Mouse (Mus musculus): ENCODE data around the gene Hipk2. TPM values are rescaled to one million over a fixed set of nuclear protein-coding genes. Genes with fewer than 3 reads are reported as not detected.

Gene Hipk2
- total and polyA plus RNA-seq, 2 experiments from 2014 or later = 17.8 to 28.6 TPM

GRCm38 (mm10) chr6:38845876-38846275 lies 30.1 kb downstream of the Hipk2 start:
- Histone ChIP-seq H3K9ac (no peak overlapping the region), H3K4me3 (ENCODE audit: low read depth, low read length) (no peak overlapping the region), H3K27ac (ENCODE audit: low read depth, low read length) (no peak overlapping the region), H3K9me3 (ENCODE audit: low read length) (no peaks in the 10 kb centered on the region), H3K36me3 (ENCODE audit: insufficient read depth) (no peaks in the 10 kb centered on the region), H3K27me3 (ENCODE audit: insufficient read depth, low read length) (no peaks in the 10 kb centered on the region), H3K4me1 (ENCODE audit: insufficient read depth) (peaks cover 19% of the 10 kb centered on the region), H3K4me2 (ENCODE audit: low read depth) (no peak overlapping the region)
- no peak for TF ChIP-seq CTCF (IDR thresholded peaks at IDR 0.05; ENCODE audit: low read depth)
- DNase-seq = no peak
- 46% methylated on average over 5 of the region's 5 CpGs for WGBS
- no peak for ATAC-seq

GRCm38 (mm10) chr6:38845117-38845516 lies 30.8 kb downstream of the Hipk2 start:
- Histone ChIP-seq H3K4me1 (ENCODE audit: insufficient read depth) (peaks cover 19% of the 10 kb centered on the region), H3K4me2 (ENCODE audit: low read depth) (no peak overlapping the region), H3K9me3 (ENCODE audit: low read length) (no peaks in the 10 kb centered on the region), H3K27ac (ENCODE audit: low read depth, low read length) (no peak overlapping the region), H3K9ac (no peak overlapping the region), H3K4me3 (ENCODE audit: low read depth, low read length) (no peak overlapping the region), H3K36me3 (ENCODE audit: insufficient read depth) (no peaks in the 10 kb centered on the region), H3K27me3 (ENCODE audit: insufficient read depth, low read length) (no peaks in the 10 kb centered on the region)
- no peak for TF ChIP-seq CTCF (IDR thresholded peaks at IDR 0.05; ENCODE audit: low read depth)
- no peak for ATAC-seq
- WGBS = 58% methylated on average over 1 of the region's 1 CpGs
- DNase-seq = no peak

DNA sequence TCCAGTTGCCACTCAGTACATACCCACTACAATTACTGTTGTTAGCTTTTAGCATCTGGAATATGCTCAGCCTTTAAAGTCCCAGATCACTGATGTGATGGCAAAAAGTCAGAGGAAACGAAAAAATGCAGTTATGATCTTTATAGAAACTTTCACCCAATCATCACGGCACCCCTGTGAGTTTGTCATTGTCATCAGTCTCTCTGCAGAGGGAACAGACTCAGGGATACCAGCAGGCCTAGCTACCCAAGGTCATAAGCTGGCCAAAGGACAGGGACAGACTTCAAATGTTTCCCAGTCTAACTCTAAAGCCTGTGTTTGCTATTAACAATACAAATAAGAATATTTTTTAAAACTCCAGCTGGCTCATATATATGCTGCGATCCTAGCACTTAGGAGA lies 34.4 kb downstream of the Hipk2 start:
- H3K4me3 ChIP-seq (ENCODE audit: low read depth, low read length) = no peak overlapping the region
- H3K27ac ChIP-seq (ENCODE audit: low read depth, low read length) = no peak overlapping the region
- H3K4me1 ChIP-seq (ENCODE audit: insufficient read depth) = peaks cover under 1% of the 10 kb centered on the region; the same call in 1 of the 2 replicates
- 92% methylated on average over 3 of the region's 3 CpGs for WGBS
- no peak for TF ChIP-seq CTCF (IDR thresholded peaks at IDR 0.05; ENCODE audit: low read depth)
- DNase-seq = no peak
- H3K9me3 ChIP-seq (ENCODE audit: low read length) = no peaks in the 10 kb centered on the region
- ATAC-seq = no peak
- no peaks in the 10 kb centered on the region for H3K36me3 ChIP-seq (ENCODE audit: insufficient read depth)
- H3K27me3 ChIP-seq (ENCODE audit: insufficient read depth, low read length) = no peaks in the 10 kb centered on the region
- no peak overlapping the region for H3K9ac ChIP-seq
- H3K4me2 ChIP-seq (ENCODE audit: low read depth) = no peak overlapping the region

DNA sequence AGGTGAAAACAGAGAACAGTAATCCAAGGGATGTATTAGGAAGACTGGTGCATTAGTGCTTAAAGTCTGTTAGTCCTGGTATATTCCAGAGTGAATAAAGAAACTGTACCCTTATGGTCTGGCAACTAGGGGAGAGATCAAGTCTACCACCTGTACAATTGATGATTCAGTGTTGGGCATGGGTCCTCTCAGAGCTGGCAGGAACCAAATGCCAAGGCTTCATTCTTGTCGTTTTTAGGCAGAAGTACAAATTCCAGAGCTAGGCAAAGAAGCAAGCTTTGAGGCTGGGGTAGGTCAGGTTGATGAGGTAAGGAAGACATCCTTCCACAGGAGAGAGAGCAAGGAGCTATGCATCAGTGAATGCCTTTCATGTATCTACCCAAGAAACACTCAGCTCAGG lies 35.2 kb downstream of the Hipk2 start:
- WGBS = 55% methylated on average over 1 of the region's 1 CpGs
- no peak for ATAC-seq
- no peak overlapping the region for H3K4me3 ChIP-seq (ENCODE audit: low read depth, low read length)
- no peaks in the 10 kb centered on the region for H3K9me3 ChIP-seq (ENCODE audit: low read length)
- TF ChIP-seq CTCF (IDR thresholded peaks at IDR 0.05; ENCODE audit: low read depth) = no peak
- H3K27me3 ChIP-seq (ENCODE audit: insufficient read depth, low read length) = no peaks in the 10 kb centered on the region
- H3K9ac ChIP-seq = no peak overlapping the region
- no peak overlapping the region for H3K4me2 ChIP-seq (ENCODE audit: low read depth)
- no peaks in the 10 kb centered on the region for H3K36me3 ChIP-seq (ENCODE audit: insufficient read depth)
- no peak for DNase-seq
- H3K27ac ChIP-seq (ENCODE audit: low read depth, low read length) = no peak overlapping the region
- H3K4me1 ChIP-seq (ENCODE audit: insufficient read depth) = no peaks in the 10 kb centered on the region; the same call in 1 of the 2 replicates

- Histone ChIP-seq H3K27ac (ENCODE audit: low read depth, low read length) (no peak overlapping the region), H3K4me3 (ENCODE audit: low read depth, low read length) (no peak overlapping the region), H3K36me3 (ENCODE audit: insufficient read depth) (no peaks in the 10 kb centered on the region), H3K9me3 (ENCODE audit: low read length) (no peaks in the 10 kb centered on the region), H3K27me3 (ENCODE audit: insufficient read depth, low read length) (no peaks in the 10 kb centered on the region), H3K4me2 (ENCODE audit: low read depth) (no peak overlapping the region), H3K4me1 (ENCODE audit: insufficient read depth) (no peaks in the 10 kb centered on the region), H3K9ac (no peak overlapping the region)
- ATAC-seq (peak; percentile 65), DNase-seq (peak; percentile 31)
- 31% methylated on average over 2 of the region's 2 CpGs for WGBS
- TF ChIP-seq CTCF (IDR thresholded peaks at IDR 0.05; ENCODE audit: low read depth) = no peak
Observed at GRCm38 (mm10) chr6:38840380-38840779, 35.6 kb downstream of the Hipk2 start.

DNA sequence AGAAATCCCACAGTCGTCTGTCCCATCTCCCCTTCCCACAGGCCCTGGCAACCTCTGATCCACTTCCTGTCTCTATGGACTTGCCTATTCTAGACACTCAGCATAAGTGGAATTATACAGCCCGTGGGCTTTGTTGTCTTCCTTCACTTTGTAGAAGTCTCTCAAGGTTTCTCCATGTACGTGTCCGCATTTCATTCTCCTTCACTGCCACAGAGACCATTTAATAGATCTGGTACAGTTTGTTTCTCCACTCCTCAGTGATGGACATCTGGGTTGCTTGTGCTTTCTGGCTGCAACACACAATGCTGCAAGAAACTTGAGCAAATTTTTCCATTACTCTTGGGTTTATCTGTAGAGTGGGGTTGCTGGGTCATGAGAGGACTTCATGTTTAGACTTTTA lies 36.1 kb downstream of the Hipk2 start:
- 59% methylated on average over 4 of the region's 4 CpGs for WGBS
- DNase-seq (no peak), ATAC-seq (no peak)
- Histone ChIP-seq H3K27me3 (ENCODE audit: insufficient read depth, low read length) (no peaks in the 10 kb centered on the region), H3K36me3 (ENCODE audit: insufficient read depth) (no peaks in the 10 kb centered on the region), H3K9me3 (ENCODE audit: low read length) (no peaks in the 10 kb centered on the region), H3K4me3 (ENCODE audit: low read depth, low read length) (no peak overlapping the region), H3K4me2 (ENCODE audit: low read depth) (no peak overlapping the region), H3K9ac (no peak overlapping the region), H3K4me1 (ENCODE audit: insufficient read depth) (no peaks in the 10 kb centered on the region), H3K27ac (ENCODE audit: low read depth, low read length) (no peak overlapping the region)
- TF ChIP-seq CTCF (IDR thresholded peaks at IDR 0.05; ENCODE audit: low read depth) = no peak

GRCm38 (mm10) chr6:38838061-38838460 lies 37.9 kb downstream of the Hipk2 start:
- Histone ChIP-seq H3K9ac (no peak overlapping the region), H3K27ac (ENCODE audit: low read depth, low read length) (no peak overlapping the region), H3K36me3 (ENCODE audit: insufficient read depth) (no peaks in the 10 kb centered on the region), H3K4me2 (ENCODE audit: low read depth) (no peak overlapping the region), H3K4me1 (ENCODE audit: insufficient read depth) (no peaks in the 10 kb centered on the region), H3K4me3 (ENCODE audit: low read depth, low read length) (no peak overlapping the region), H3K9me3 (ENCODE audit: low read length) (no peaks in the 10 kb centered on the region), H3K27me3 (ENCODE audit: insufficient read depth, low read length) (no peaks in the 10 kb centered on the region)
- no peak for TF ChIP-seq CTCF (IDR thresholded peaks at IDR 0.05; ENCODE audit: low read depth)
- 74% methylated on average over 4 of the region's 4 CpGs for WGBS
- no peak for DNase-seq
- no peak for ATAC-seq

DNA sequence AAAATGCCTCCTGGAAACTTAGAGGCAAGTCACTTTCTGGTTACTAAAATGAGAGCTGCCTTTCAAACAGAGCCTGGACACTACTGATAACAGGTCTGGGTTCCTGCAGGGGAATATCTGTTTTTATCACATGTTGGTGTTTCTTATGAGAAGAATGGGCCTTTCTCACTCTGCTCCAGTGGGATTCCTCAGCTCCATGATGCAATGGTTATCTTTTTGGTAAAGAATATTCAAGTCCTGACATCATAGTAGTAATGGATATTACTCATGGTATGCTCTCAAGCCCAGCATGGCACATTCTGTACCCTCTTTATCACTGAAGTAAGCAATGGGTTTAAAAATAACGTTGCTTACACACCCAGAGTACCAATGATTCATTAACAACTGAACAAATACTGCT lies 40.7 kb downstream of the Hipk2 start:
- Histone ChIP-seq H3K4me3 (ENCODE audit: low read depth, low read length) (no peak overlapping the region), H3K9ac (no peak overlapping the region), H3K4me1 (ENCODE audit: insufficient read depth) (no peaks in the 10 kb centered on the region), H3K9me3 (ENCODE audit: low read length) (no peaks in the 10 kb centered on the region), H3K36me3 (ENCODE audit: insufficient read depth) (no peaks in the 10 kb centered on the region), H3K27me3 (ENCODE audit: insufficient read depth, low read length) (no peaks in the 10 kb centered on the region), H3K4me2 (ENCODE audit: low read depth) (no peak overlapping the region), H3K27ac (ENCODE audit: low read depth, low read length) (no peak overlapping the region)
- TF ChIP-seq CTCF (IDR thresholded peaks at IDR 0.05; ENCODE audit: low read depth) = no peak
- 79% methylated on average over 1 of the region's 1 CpGs for WGBS
- no peak for ATAC-seq
- no peak for DNase-seq

All from forebrain, postnatal 0 days (tissue).